Mouse (Mus musculus): ENCODE measurements at regions not wholly inside any gene's neighbourhood (a gene's known extent, or its start where the extent isn't known, plus 50 kb on each side); places are given as distances from the start of the nearest gene placed in this dataset.

- DNase-seq (ENCODE audit: extremely low read depth, low read depth, low spot score), result no peak
Measured at GRCm38 (mm10) chr4:48871105-48871504, 188.0 kb upstream of the Plppr1 start.

GRCm38 (mm10) chr4:48889074-48889592 lies 169.9 kb upstream of the Plppr1 start:
- DNase-seq (ENCODE audit: extremely low read depth, low read depth, low spot score), result no peak

GRCm38 (mm10) chr4:48904551-48904950 lies 154.5 kb upstream of the Plppr1 start:
- no peak for DNase-seq (ENCODE audit: extremely low read depth, low read depth, low spot score)

GRCm38 (mm10) chr4:48905196-48905867 lies 153.7 kb upstream of the Plppr1 start:
- no peak for DNase-seq (ENCODE audit: extremely low read depth, low read depth, low spot score)

GRCm38 (mm10) chr4:48909161-48909560 lies 149.9 kb upstream of the Plppr1 start:
- DNase-seq (ENCODE audit: extremely low read depth, low read depth, low spot score), result no peak

GRCm38 (mm10) chr4:48913301-48913700 lies 145.8 kb upstream of the Plppr1 start:
- no peak for DNase-seq (ENCODE audit: extremely low read depth, low read depth, low spot score)

GRCm38 (mm10) chr4:48924576-48925459 lies 134.3 kb upstream of the Plppr1 start:
- no peak for DNase-seq (ENCODE audit: extremely low read depth, low read depth, low spot score)

GRCm38 (mm10) chr4:48938420-48938819 lies 120.7 kb upstream of the Plppr1 start:
- no peak for DNase-seq (ENCODE audit: extremely low read depth, low read depth, low spot score)

- no peak for DNase-seq (ENCODE audit: extremely low read depth, low read depth, low spot score)
Measured at GRCm38 (mm10) chr4:48938892-48939291, 120.2 kb upstream of the Plppr1 start.

GRCm38 (mm10) chr4:48945266-48945818 lies 113.7 kb upstream of the Plppr1 start:
- DNase-seq (ENCODE audit: extremely low read depth, low read depth, low spot score), result no peak

- DNase-seq (ENCODE audit: extremely low read depth, low read depth, low spot score), result no peak
Measured at GRCm38 (mm10) chr4:48952965-48953364, 106.1 kb upstream of the Plppr1 start.

GRCm38 (mm10) chr4:48975810-48976209 lies 83.3 kb upstream of the Plppr1 start:
- DNase-seq (ENCODE audit: extremely low read depth, low read depth, low spot score), result no peak

- no peak for DNase-seq (ENCODE audit: extremely low read depth, low read depth, low spot score)
Measured at GRCm38 (mm10) chr4:48992021-48992420, 67.1 kb upstream of the Plppr1 start.
